Mouse (Mus musculus) G1E-ER4 (cell line): ENCODE results near the gene Scyl3. TPM values are rescaled to one million over a fixed set of nuclear protein-coding genes. Genes with fewer than 3 reads are reported as not detected.

ENCODE experiments used
- GATA1 ChIP-seq: IDR thresholded peaks from one replicate; pipeline ENCODE4 v1.8.0; 2012; ENCODE audit warnings: low read length, inconsistent platforms
- polyA plus RNA-seq: library from polyadenylated mRNA; stranded (reverse); fragments of >175 nt; gene quantifications from 2 replicates; pipeline ENCODE4 v1.2.3, GENCODE M21; 2012

Gene Scyl3
- polyA plus RNA-seq, 1 experiment: 11.1 TPM

GRCm38 (mm10) chr1:163930458-163930794, 1.5 kb downstream of the Scyl3 start:
- TF ChIP-seq GATA1: no peak

GRCm38 (mm10) chr1:163931801-163932200, 2.9 kb downstream of the Scyl3 start:
- no peak for TF ChIP-seq GATA1

- no peak for TF ChIP-seq GATA1
Observed at GRCm38 (mm10) chr1:163934591-163934990, 5.7 kb downstream of the Scyl3 start.

- no peak for TF ChIP-seq GATA1
Observed at GRCm38 (mm10) chr1:163942056-163942455, 13.2 kb downstream of the Scyl3 start.

GRCm38 (mm10) chr1:163953396-163953795, 24.5 kb downstream of the Scyl3 start:
- TF ChIP-seq GATA1: no peak

- no peak for TF ChIP-seq GATA1
Observed at GRCm38 (mm10) chr1:163958036-163958435, 29.1 kb downstream of the Scyl3 start.

- no peak for TF ChIP-seq GATA1
Observed at GRCm38 (mm10) chr1:163964008-163964689, 35.2 kb downstream of the Scyl3 start.

GRCm38 (mm10) chr1:163974471-163974870, 45.6 kb downstream of the Scyl3 start:
- TF ChIP-seq GATA1: no peak

- no peak for TF ChIP-seq GATA1
Observed at GRCm38 (mm10) chr1:163975088-163975487, 46.2 kb downstream of the Scyl3 start.

- TF ChIP-seq GATA1: no peak
Observed at GRCm38 (mm10) chr1:163976515-163976914, 47.6 kb downstream of the Scyl3 start.

- no peak for TF ChIP-seq GATA1
Observed at GRCm38 (mm10) chr1:163992371-163992770, 63.5 kb downstream of the Scyl3 start.

GRCm38 (mm10) chr1:163994173-163994720, 65.3 kb downstream of the Scyl3 start:
- TF ChIP-seq GATA1: no peak

- TF ChIP-seq GATA1: no peak
Observed at GRCm38 (mm10) chr1:163994721-163995608, 66.1 kb downstream of the Scyl3 start, which contains the start of the genes BC055324 and Mettl18. Gene BC055324, minus strand, starts transcription at chr1:163994796. Gene Mettl18, plus strand, starts transcription at chr1:163994889.

GRCm38 (mm10) chr1:163995609-163995913, 66.7 kb downstream of the Scyl3 start:
- TF ChIP-seq GATA1: no peak

- no peak for TF ChIP-seq GATA1
Observed at GRCm38 (mm10) chr1:164001831-164002452, 73.0 kb downstream of the Scyl3 start.

- no peak for TF ChIP-seq GATA1
Observed at GRCm38 (mm10) chr1:164004311-164004710, 75.4 kb downstream of the Scyl3 start.

Other genes with a start within 250 kb of the Scyl3 start
- not detected in 2 replicates for gene Mettl11b, start 203.9 kb upstream of the Scyl3 start, polyA plus RNA-seq
- gene Kifap3, start 149.5 kb upstream of the Scyl3 start, polyA plus RNA-seq: 2.7 and 4.0 TPM in 2 replicates
- gene BC055324, start 65.7 kb downstream of the Scyl3 start, polyA plus RNA-seq: 2.4 and 4.2 TPM in 2 replicates
- gene Mettl18, start 65.8 kb downstream of the Scyl3 start, polyA plus RNA-seq: 0.23 and 0.54 TPM in 2 replicates
- not detected in 2 replicates for gene Sele, start 119.1 kb downstream of the Scyl3 start, polyA plus RNA-seq
- gene Sell, start 132.9 kb downstream of the Scyl3 start, polyA plus RNA-seq: not detected in 2 replicates
- gene Selp, start 186.2 kb downstream of the Scyl3 start, polyA plus RNA-seq: not detected in 2 replicates
- gene F5, start 222.7 kb downstream of the Scyl3 start, polyA plus RNA-seq: not detected in 2 replicates